Mouse (Mus musculus) kidney, adult 2 months (tissue): ENCODE data around the gene H2-DMb1.

ENCODE experiments used
- CTCF ChIP-seq: fragments of 200-500 bp; conservative IDR thresholded peaks from 2 replicates; pipeline ENCODE4 v1.5.1; 2011; ENCODE audit warnings: low read depth, mild to moderate bottlenecking, control low read depth, low read length, moderate library complexity, mixed read lengths; ENCODE audit not compliant: insufficient read depth, insufficient read length
- POLR2A ChIP-seq: fragments of 200-500 bp; IDR thresholded peaks from one replicate; pipeline ENCODE4 v1.6.1; 2011; ENCODE audit warnings: low read depth, low read length, control low read depth

GRCm38 (mm10) chr17:34134451-34134850, 18.4 kb upstream of the H2-DMb1 start:
- no peak for TF ChIP-seq CTCF
- TF ChIP-seq POLR2A = no peak
